Mouse (Mus musculus) thymus, adult 2 months (tissue): ENCODE results near the gene Sult5a1. TPM values are rescaled to one million over a fixed set of nuclear protein-coding genes. Genes with fewer than 3 reads are reported as not detected.

Experiments
- DNase-seq: peaks from one replicate; pipeline ENCODE4 v3.0.0; 2021
- H3K27ac ChIP-seq: fragments of 200-500 bp; 2 replicates; pipeline ENCODE4 v1.5.1; 2012; ENCODE audit warnings: low read length, control low read depth; ENCODE audit not compliant: control insufficient read depth, insufficient read depth
- H3K27me3 ChIP-seq: fragments of 200-500 bp; 2 replicates; pipeline ENCODE4 v1.6.1; 2012; ENCODE audit warnings: mild to moderate bottlenecking, low read length, moderate library complexity, mixed read lengths; ENCODE audit not compliant: control insufficient read depth, insufficient read depth
- H3K36me3 ChIP-seq: fragments of 200-500 bp; 2 replicates; pipeline ENCODE4 v1.6.1; 2012; ENCODE audit warnings: mild to moderate bottlenecking, low read length, moderate library complexity; ENCODE audit not compliant: control insufficient read depth, insufficient read depth
- H3K4me1 ChIP-seq: fragments of 200-500 bp; replicated peaks from 2 replicates; pipeline ENCODE4 v1.6.1; 2012; ENCODE audit warnings: low read length; ENCODE audit not compliant: control insufficient read depth, insufficient read depth
- H3K4me3 ChIP-seq: fragments of 200-500 bp; 2 replicates; pipeline ENCODE4 v1.5.1; 2012; ENCODE audit warnings: mild to moderate bottlenecking, low read length, control low read depth, moderate library complexity; ENCODE audit not compliant: control insufficient read depth, insufficient read depth
- CTCF ChIP-seq: fragments of 200-500 bp; IDR thresholded peaks from 2 replicates; pipeline ENCODE4 v1.5.1; 2012; ENCODE audit warnings: mild to moderate bottlenecking, control low read depth, low read length, moderate library complexity, borderline replicate concordance; ENCODE audit not compliant: control insufficient read depth, poor library complexity, insufficient read depth; ENCODE audit errors: extremely low read depth
- POLR2A ChIP-seq: fragments of 200-500 bp; IDR thresholded peaks from 2 replicates; pipeline ENCODE4 v1.6.1; 2012; ENCODE audit warnings: mild to moderate bottlenecking, low read length, control low read depth, moderate library complexity; ENCODE audit not compliant: control insufficient read depth, poor library complexity, insufficient read depth; ENCODE audit errors: extremely low read depth
- WGBS: fragments of 180-500 bp; shearing (Covaris S2); methylation state at CpG from one replicate; pipeline ENCODE4 v1.1.7; 2018; 5-methylcytosine and 5-hydroxymethylcytosine counted together
- polyA plus RNA-seq: library from polyadenylated mRNA; depleted of rRNA; stranded (reverse); fragments of >200 nt; gene quantifications from 2 replicates; pipeline ENCODE4 v1.2.3, GENCODE M21; 2012

Sult5a1 gene
- polyA plus RNA-seq, 1 experiment: 17.5 TPM

DNA sequence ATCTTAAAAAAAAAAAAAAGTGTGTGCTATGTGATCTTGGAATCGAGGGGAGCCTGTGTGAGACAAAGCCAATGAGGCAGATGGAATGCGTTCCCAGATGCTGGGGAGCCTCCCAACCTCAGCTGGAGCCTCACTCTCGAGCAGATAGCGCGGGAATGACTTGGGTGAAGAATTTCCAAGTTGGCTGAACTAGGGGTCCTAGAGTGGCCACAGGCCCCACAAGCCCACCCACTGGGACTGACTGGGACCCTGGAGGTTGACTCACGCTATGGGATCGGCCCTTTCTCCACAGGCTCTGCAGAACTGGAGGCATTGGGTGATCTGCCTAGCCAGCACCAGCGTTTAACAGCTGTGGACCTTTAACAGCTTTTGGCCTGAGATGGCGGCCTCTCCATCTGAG lies 21.8 kb downstream of the Sult5a1 start:
- WGBS: 96% methylated on average over 9 of the region's 9 CpGs
- TF ChIP-seq CTCF: no peak
- TF ChIP-seq POLR2A: no peak
- H3K4me3 ChIP-seq: no peak overlapping the region
- no peak for DNase-seq
- H3K27ac ChIP-seq: no peak overlapping the region
- no peaks in the 10 kb centered on the region for H3K36me3 ChIP-seq
- H3K4me1 ChIP-seq: no peaks in the 10 kb centered on the region
- no peaks in the 10 kb centered on the region for H3K27me3 ChIP-seq

DNA sequence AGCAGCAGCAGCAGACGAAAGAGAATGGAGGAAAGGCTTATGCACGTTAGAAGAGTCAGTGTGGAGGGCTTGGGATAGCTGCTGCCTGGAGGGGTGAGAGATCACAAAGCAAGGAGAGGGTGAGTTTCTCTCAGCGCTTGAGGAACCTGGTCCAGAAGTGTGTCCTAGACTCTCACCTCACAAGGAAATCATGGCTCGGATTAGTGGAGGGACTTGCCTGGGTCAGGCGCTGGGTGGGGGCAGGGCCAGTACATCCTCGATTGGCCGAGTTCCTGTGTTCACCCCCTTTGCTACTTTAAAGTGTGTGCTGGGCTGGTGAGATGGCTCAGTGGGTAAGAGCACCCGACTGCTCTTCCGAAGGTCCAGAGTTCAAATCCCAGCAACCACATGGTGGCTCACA lies 22.3 kb downstream of the Sult5a1 start:
- Histone ChIP-seq H3K4me3 (no peak overlapping the region), H3K4me1 (no peaks in the 10 kb centered on the region), H3K27ac (no peak overlapping the region), H3K36me3 (no peaks in the 10 kb centered on the region), H3K27me3 (no peaks in the 10 kb centered on the region)
- no peak for DNase-seq
- WGBS: 83% methylated on average over 9 of the region's 9 CpGs
- TF ChIP-seq CTCF: no peak
- no peak for TF ChIP-seq POLR2A

DNA sequence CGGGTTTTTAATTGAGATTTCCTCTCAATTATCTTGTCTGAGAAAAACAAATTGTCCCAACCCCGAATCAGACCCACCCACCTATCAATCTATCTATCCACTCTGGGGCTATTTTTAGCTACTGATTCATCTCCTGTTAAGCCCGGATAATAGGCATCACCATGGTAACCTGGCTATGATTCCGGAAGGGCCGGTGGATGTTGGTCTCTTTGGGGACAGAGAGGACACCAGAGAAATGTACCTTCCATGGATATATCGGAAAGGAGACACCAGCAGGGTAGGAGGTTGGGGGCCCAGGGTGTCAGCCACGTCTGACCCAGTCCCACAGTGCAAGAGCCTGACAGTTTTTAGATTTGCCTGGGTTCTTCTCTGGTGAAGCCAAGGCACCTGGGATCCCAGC lies 22.7 kb downstream of the Sult5a1 start:
- no peaks in the 10 kb centered on the region for H3K27me3 ChIP-seq
- no peak overlapping the region for H3K27ac ChIP-seq
- no peaks in the 10 kb centered on the region for H3K4me1 ChIP-seq
- WGBS: 68% methylated on average over 7 of the region's 7 CpGs
- H3K36me3 ChIP-seq: no peaks in the 10 kb centered on the region
- TF ChIP-seq CTCF (no peak), POLR2A (no peak)
- no peak overlapping the region for H3K4me3 ChIP-seq
- DNase-seq: no peak

DNA sequence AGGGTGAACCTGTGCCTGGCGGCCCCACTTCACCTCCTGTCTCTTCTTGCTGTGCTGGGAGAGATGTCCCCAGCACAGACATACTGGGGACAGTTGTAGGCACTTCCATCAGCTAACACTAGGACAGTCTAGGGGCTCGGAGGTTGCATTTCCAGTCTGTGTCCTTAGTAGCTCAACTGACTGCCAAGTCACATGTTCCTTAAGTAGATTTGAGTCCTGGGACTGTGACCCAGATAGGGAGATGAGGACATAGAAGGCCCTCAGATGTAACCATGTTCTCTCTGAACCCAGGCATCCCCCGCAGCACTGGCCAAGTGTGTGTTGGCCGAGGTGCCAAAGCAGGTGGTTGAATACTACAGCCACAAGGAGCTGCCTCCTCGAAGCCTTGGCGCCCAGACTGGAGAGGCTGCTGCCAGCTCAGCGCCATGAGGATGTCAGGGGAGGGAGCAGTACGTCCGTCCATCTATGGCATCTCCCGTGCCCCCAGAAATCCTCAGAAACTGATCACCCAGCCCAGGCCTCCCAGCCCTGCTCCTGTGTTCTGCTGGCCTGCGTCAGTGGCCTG lies 23.9 kb downstream of the Sult5a1 start:
- no peaks in the 10 kb centered on the region for H3K27me3 ChIP-seq
- no peak overlapping the region for H3K4me3 ChIP-seq
- WGBS: 90% methylated on average over 11 of the region's 11 CpGs
- H3K27ac ChIP-seq: no peak overlapping the region
- TF ChIP-seq POLR2A (no peak), CTCF (no peak)
- no peaks in the 10 kb centered on the region for H3K4me1 ChIP-seq
- no peaks in the 10 kb centered on the region for H3K36me3 ChIP-seq
- DNase-seq: no peak

DNA sequence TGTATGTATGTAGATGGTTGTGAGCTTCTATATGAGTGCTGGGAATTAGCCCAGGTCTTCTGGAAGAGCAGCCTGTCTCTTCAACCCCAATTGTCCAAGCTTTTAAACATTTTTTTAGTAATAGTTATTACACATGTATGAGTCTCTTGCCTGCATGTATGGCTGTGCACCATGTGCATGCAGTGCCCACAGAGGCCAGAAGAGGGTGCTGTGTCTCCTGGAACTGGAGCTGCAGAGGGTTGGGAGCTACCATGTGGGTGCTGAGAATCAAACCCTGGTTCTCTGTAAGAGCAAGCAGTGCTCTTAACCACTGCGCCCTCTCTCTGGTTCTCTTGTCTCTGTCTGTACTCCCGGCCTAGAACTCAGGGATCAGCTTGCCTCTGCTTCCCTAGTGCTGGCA lies 25.2 kb downstream of the Sult5a1 start:
- Histone ChIP-seq H3K4me3 (no peak overlapping the region), H3K36me3 (no peaks in the 10 kb centered on the region), H3K27ac (no peak overlapping the region), H3K4me1 (no peaks in the 10 kb centered on the region), H3K27me3 (no peaks in the 10 kb centered on the region)
- TF ChIP-seq CTCF: no peak
- TF ChIP-seq POLR2A: no peak
- 100% methylated on average over 2 of the region's 2 CpGs for WGBS
- no peak for DNase-seq

DNA sequence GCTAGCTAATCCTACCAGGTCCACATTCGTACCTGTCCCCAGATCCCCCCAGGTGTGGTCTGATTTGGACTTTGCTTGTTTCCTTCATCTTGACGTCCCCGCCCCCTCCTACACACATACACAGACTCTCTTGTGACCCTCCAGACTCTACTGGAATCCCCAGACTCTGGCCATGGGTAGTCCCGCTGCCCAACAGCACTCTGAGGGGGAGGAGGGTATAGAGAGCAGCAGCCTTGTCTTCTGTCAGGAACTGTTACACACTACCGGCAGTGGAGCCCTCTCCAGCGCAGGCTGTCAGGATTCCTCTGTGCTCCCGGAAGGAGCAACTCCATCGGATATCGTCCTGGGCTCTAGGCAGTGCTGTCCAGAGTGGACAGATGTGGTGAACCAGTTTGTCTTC lies 27.1 kb downstream of the Sult5a1 start:
- no peak for DNase-seq
- 62% methylated on average over 9 of the region's 9 CpGs for WGBS
- H3K27ac ChIP-seq: no peak overlapping the region
- no peak for TF ChIP-seq CTCF
- no peak overlapping the region for H3K4me3 ChIP-seq
- no peaks in the 10 kb centered on the region for H3K27me3 ChIP-seq
- no peaks in the 10 kb centered on the region for H3K4me1 ChIP-seq
- no peaks in the 10 kb centered on the region for H3K36me3 ChIP-seq

DNA sequence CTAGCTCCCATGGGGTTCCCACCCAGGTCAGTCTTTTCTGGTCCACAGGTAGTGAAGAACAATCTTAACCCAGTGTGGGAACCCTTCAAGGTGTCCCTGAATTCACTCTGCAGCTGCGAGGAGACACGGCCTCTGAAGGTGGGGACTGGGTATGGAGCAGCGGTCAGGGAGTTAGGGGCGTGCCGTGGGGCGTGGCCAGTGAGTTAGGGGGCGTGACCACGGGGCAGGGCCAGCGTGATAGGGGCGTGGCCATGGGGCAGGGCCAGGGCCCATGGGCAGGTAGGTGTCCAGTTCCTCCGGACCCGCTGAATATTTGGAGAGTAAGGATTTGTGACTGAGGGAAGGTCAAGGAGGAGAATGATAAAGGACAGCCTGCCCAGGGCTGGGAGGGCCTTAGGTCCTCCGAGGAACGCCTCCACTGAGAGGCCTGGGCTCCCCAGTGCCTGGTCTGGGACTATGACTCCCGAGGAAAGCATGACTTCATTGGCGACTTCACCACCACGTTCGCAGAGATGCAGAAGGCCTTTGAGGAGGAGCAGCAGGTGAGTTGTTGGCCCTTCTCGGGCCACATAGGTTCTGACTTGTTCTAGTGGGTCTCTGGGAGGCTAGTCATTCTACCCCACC lies 31.8 kb downstream of the Sult5a1 start:
- no peak for DNase-seq
- Histone ChIP-seq H3K4me1 (no peaks in the 10 kb centered on the region), H3K36me3 (no peaks in the 10 kb centered on the region), H3K4me3 (no peak overlapping the region), H3K27ac (no peak overlapping the region), H3K27me3 (no peaks in the 10 kb centered on the region)
- 26% methylated on average over 19 of the region's 19 CpGs for WGBS
- no peak for TF ChIP-seq POLR2A
- TF ChIP-seq CTCF: no peak
